31 mouse cellular contexts compared by ENCODE assay signal in genomic region chr16:58573949-58574722, GRCm38 (mm10). TPM values are rescaled to one million over a fixed set of nuclear protein-coding genes. Genes with fewer than 3 reads are reported as not detected.
"Had no signal": no experiment of that assay in that cellular context is flagged by ENCODE, and none has a peak within 500 bp of the region (broad histone marks: within the 10 kb centered on the region; RNA-seq: fewer than 3 reads in every experiment).

No protein-coding gene starts in this region.

- ATAC-seq: midbrain, embryonic 13.5 days; midbrain, embryonic 16.5 days had no signal

- H3K36me3 ChIP-seq: kidney, embryonic 15.5 days; liver, embryonic 13.5 days; midbrain, embryonic 10.5 days; midbrain, embryonic 13.5 days had no signal

- H3K27ac ChIP-seq: kidney, embryonic 15.5 days; left cerebral cortex, adult 2 months; liver, embryonic 13.5 days; midbrain, embryonic 10.5 days; midbrain, embryonic 13.5 days had no signal

- H3K4me3 ChIP-seq: kidney, embryonic 15.5 days; left cerebral cortex, adult 2 months; liver, embryonic 13.5 days; megakaryocyte, embryonic 14.5 days; midbrain, embryonic 10.5 days; midbrain, embryonic 13.5 days; myocyte had no signal

- H3K9ac ChIP-seq: kidney, embryonic 15.5 days; liver, embryonic 13.5 days; lung, embryonic 14.5 days; midbrain, embryonic 13.5 days had no signal

- H3K27me3 ChIP-seq: kidney, embryonic 15.5 days; liver, embryonic 13.5 days; megakaryocyte, embryonic 14.5 days; midbrain, embryonic 13.5 days had no signal

- H3K4me1 ChIP-seq: kidney, embryonic 15.5 days; liver, embryonic 13.5 days; midbrain, embryonic 10.5 days; midbrain, embryonic 13.5 days had no signal

- H3K4me2 ChIP-seq: kidney, embryonic 15.5 days; liver, embryonic 13.5 days; lung, embryonic 14.5 days; midbrain, embryonic 13.5 days had no signal

- DNase-seq: kidney, adult 11 months; kidney, adult 8-10 months; kidney, postnatal 10 days; kidney, postnatal 36 days; layer of hippocampus, postnatal 36 days; liver, embryonic 13.5 days; lung, embryonic 14.5 days; right cerebral cortex, postnatal 4 days; thymus, adult 18-20 months; thymus, postnatal 36 days had no signal

- H3K9me3 ChIP-seq: kidney, embryonic 15.5 days; liver, embryonic 13.5 days; megakaryocyte, embryonic 14.5 days; midbrain, embryonic 10.5 days; midbrain, embryonic 13.5 days had no signal

RNA-seq across cellular contexts. Expression of gene Gm813, which starts 42.6 kb away (rescaled TPM):
- total RNA-seq: layer of hippocampus, adult 8-10 months; layer of hippocampus, postnatal 10 days; layer of hippocampus, postnatal 36 days; left cerebral cortex, adult 2 months; left cerebral cortex, postnatal 10 days; left cerebral cortex, postnatal 36 days; liver, adult 2 months; monocyte, adult 5-6 weeks had no signal
- polyA plus RNA-seq: kidney, embryonic 15.5 days; limb, embryonic 11.5 days; limb, embryonic 14.5 days; liver, adult 2 months; liver, embryonic 13.5 days; liver, embryonic 16.5 days; lung, embryonic 14.5 days; midbrain, embryonic 10.5 days; midbrain, embryonic 13.5 days; midbrain, embryonic 16.5 days; myocyte; neural tube, embryonic 11.5 days; neural tube, embryonic 14.5 days; stomach, embryonic 14.5 days; testis, adult 2 months; urinary bladder, adult 2 months had no signal
